Mouse (Mus musculus) midbrain, embryonic 12.5 days (tissue): ENCODE measurements around the gene Gm7951. TPM values are rescaled to one million over a fixed set of nuclear protein-coding genes. Genes with fewer than 3 reads are reported as not detected.
"Not testable (repeated sequence)": the region's sequence is repeated elsewhere in the genome, so short reads cannot be mapped to it uniquely, and the experiment has no call there.

Experiments used
- ATAC-seq: fragments of 200-750 bp; cut with Nextera tagmentation; 2 replicates; pipeline ENCODE4 v1.8.0; 2017; ENCODE audit warnings: low read depth, moderate TSS enrichment, moderate library complexity; ENCODE audit not compliant: low FRiP score
- H3K27ac ChIP-seq: fragments of 300-500 bp; sonication (generic); replicated peaks from 2 replicates; pipeline ENCODE4 v1.5.1; 2016; ENCODE audit warnings: mild to moderate bottlenecking
- H3K27me3 ChIP-seq: fragments of 300-500 bp; sonication (generic); 2 replicates; pipeline ENCODE4 v1.6.1; 2016; ENCODE audit warnings: mild to moderate bottlenecking
- H3K36me3 ChIP-seq: fragments of 300-500 bp; sonication (generic); 2 replicates; pipeline ENCODE4 v1.6.1; 2016
- H3K4me1 ChIP-seq: fragments of 300-500 bp; sonication (generic); 2 replicates; pipeline ENCODE4 v1.6.1; 2016
- H3K4me2 ChIP-seq: fragments of 300-500 bp; sonication (generic); replicated peaks from 2 replicates; pipeline ENCODE4 v1.6.1; 2016; ENCODE audit warnings: mild to moderate bottlenecking, moderate library complexity
- H3K4me3 ChIP-seq: fragments of 300-500 bp; sonication (generic); 2 replicates; pipeline ENCODE4 v1.5.1; 2016; ENCODE audit warnings: mild to moderate bottlenecking
- H3K9ac ChIP-seq: fragments of 300-500 bp; sonication (generic); replicated peaks from 2 replicates; pipeline ENCODE4 v1.6.1; 2016; ENCODE audit warnings: mild to moderate bottlenecking, moderate library complexity
- H3K9me3 ChIP-seq: fragments of 300-500 bp; sonication (generic); 2 replicates; pipeline ENCODE4 v1.6.1; 2016; ENCODE audit warnings: mild to moderate bottlenecking
- WGBS: fragments of 180-500 bp; shearing (Covaris S2); methylation state at CpG from one replicate; pipeline ENCODE4 v1.1.7; 2016; 5-methylcytosine and 5-hydroxymethylcytosine counted together
- polyA plus RNA-seq: library from polyadenylated mRNA; unstranded; fragments of >200 nt; fragmentation: Nextera tagmentation; extraction: Ambion mirVana; gene quantifications from 2 replicates; pipeline ENCODE4 v1.2.1, GENCODE M21; 2016

Gene Gm7951
- polyA plus RNA-seq: not detected in 2 replicates

DNA sequence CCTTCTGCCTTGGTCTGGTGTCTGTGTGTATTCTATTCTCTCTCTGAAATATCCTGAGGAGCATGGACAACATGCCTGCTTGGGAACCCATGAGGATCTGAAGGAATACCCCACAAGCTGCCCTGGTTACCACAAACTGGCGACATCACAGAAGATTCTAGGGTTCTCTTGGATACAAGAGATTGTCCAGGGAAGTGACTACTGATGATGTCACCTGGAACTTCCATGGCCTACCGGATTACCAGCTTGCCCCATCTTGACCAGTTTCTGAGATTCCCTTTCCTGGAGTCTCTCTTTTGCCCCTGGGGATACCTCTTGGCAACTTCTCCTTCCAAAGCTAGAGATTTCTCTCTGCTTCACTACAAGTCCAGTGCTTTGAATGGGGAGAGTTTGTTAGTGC, at the start of gene Gm7951:
TSS of gene Gm7951 (minus strand) at position 101 of the 400 bp plus-strand sequence.
- not testable (repeated sequence) for H3K27me3 ChIP-seq, ATAC-seq, H3K4me3 ChIP-seq, H3K9me3 ChIP-seq, H3K27ac ChIP-seq, H3K4me1 ChIP-seq, H3K4me2 ChIP-seq, H3K36me3 ChIP-seq, H3K9ac ChIP-seq
- WGBS: 80% methylated on average over 1 of the region's 2 CpGs

- WGBS: 97% methylated on average over 2 of the region's 2 CpGs
- H3K27me3 ChIP-seq, H3K36me3 ChIP-seq, H3K4me3 ChIP-seq, H3K4me2 ChIP-seq, H3K9me3 ChIP-seq, H3K4me1 ChIP-seq, ATAC-seq, H3K27ac ChIP-seq, H3K9ac ChIP-seq: not testable (repeated sequence)
Measured at GRCm38 (mm10) chr14:42162522-42162921, 45.4 kb upstream of the Gm7951 start, which contains the start of gene Gm17027. TSS of gene Gm17027 (minus strand) at chr14:42162622.

DNA sequence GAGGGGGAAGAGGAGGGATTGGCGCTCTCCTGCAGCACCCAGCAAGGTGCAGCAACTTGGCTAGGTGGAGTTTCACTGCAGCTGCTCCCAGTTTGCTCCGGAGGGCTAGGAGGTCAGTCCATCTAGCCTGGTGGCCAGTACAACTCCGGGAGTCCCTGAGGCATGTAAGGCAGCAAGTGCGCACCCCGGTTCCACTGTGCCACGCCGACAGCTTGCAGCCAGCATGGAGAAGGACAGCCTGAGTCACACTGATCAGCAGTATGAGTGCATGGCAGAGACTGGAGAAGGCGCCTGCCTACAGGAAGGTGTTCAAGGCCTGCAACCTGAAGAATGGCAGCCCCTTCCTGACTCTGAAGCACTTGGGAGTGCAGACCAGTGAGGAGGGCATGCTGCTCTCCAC, 17.4 kb upstream of the Gm7951 start:
- H3K4me2 ChIP-seq, H3K36me3 ChIP-seq, H3K4me1 ChIP-seq, H3K9me3 ChIP-seq, H3K27ac ChIP-seq, H3K4me3 ChIP-seq, H3K9ac ChIP-seq, H3K27me3 ChIP-seq, ATAC-seq: not testable (repeated sequence)
- 82% methylated on average over 7 of the region's 8 CpGs for WGBS

- H3K9me3 ChIP-seq, H3K4me2 ChIP-seq, H3K36me3 ChIP-seq, H3K4me3 ChIP-seq, H3K9ac ChIP-seq, H3K4me1 ChIP-seq, H3K27me3 ChIP-seq, H3K27ac ChIP-seq, ATAC-seq: not testable (repeated sequence)
- WGBS: 60% methylated on average over 11 of the region's 14 CpGs
Measured at GRCm38 (mm10) chr14:42133806-42134205, 16.6 kb upstream of the Gm7951 start.

Other genes starting within 250 kb of the Gm7951 start
- gene Gm7980, start 210.1 kb downstream of the Gm7951 start, polyA plus RNA-seq: not detected in 2 replicates
- gene 1700049E17Rik1, start 192.4 kb downstream of the Gm7951 start, polyA plus RNA-seq: not detected in 2 replicates
- not detected in 2 replicates for gene 1700024B05Rik, start 173.4 kb downstream of the Gm7951 start, polyA plus RNA-seq
- gene Gm6401, start 149.4 kb downstream of the Gm7951 start, polyA plus RNA-seq: not detected in 2 replicates
- gene Gm3543, start 134.0 kb downstream of the Gm7951 start, polyA plus RNA-seq: not detected in 2 replicates
- gene Gm17027, start 45.3 kb upstream of the Gm7951 start, polyA plus RNA-seq: not detected in 2 replicates
- not detected in 2 replicates for gene Gm3573, start 73.4 kb upstream of the Gm7951 start, polyA plus RNA-seq
- gene Gm17026, start 142.7 kb upstream of the Gm7951 start, polyA plus RNA-seq: not detected in 2 replicates
- not detected in 2 replicates for gene Gm9611, start 180.0 kb upstream of the Gm7951 start, polyA plus RNA-seq
- gene Gm7995, start 192.8 kb upstream of the Gm7951 start, polyA plus RNA-seq: not detected in 2 replicates